Mouse (Mus musculus) embryonic facial prominence, embryonic 10.5 days (tissue): ENCODE measurements at regions not wholly inside any gene's neighbourhood (a gene's known extent, or its start where the extent isn't known, plus 50 kb on each side); places are given as distances from the start of the nearest gene placed in this dataset.

Experiments used
- DNase-seq: peaks from one replicate; pipeline ENCODE4 v3.0.0-alpha.2; 2017; ENCODE audit warnings: low spot score
- H3K27ac ChIP-seq: fragments of 300-500 bp; sonication (generic); replicated peaks from 2 replicates; pipeline ENCODE4 v1.5.1; 2016; ENCODE audit warnings: mild to moderate bottlenecking
- H3K27me3 ChIP-seq: fragments of 300-500 bp; sonication (generic); replicated peaks from 2 replicates; pipeline ENCODE4 v1.6.1; 2016; ENCODE audit warnings: low read depth, mild to moderate bottlenecking; ENCODE audit not compliant: poor library complexity, severe bottlenecking
- H3K36me3 ChIP-seq: fragments of 300-500 bp; sonication (generic); replicated peaks from 2 replicates; pipeline ENCODE4 v1.6.1; 2016; ENCODE audit warnings: mild to moderate bottlenecking, moderate library complexity
- H3K4me1 ChIP-seq: fragments of 300-500 bp; sonication (generic); 2 replicates; pipeline ENCODE4 v1.6.1; 2016
- H3K4me3 ChIP-seq: fragments of 300-500 bp; sonication (generic); 2 replicates; pipeline ENCODE4 v1.5.1; 2016; ENCODE audit warnings: mild to moderate bottlenecking, moderate library complexity
- H3K9me3 ChIP-seq: fragments of 300-500 bp; sonication (generic); 2 replicates; pipeline ENCODE4 v1.6.1; 2016; ENCODE audit warnings: mild to moderate bottlenecking
- WGBS: fragments of 180-500 bp; shearing (Covaris S2); methylation state at CpG from one replicate; pipeline ENCODE4 v1.1.7; 2016; 5-methylcytosine and 5-hydroxymethylcytosine counted together

- DNase-seq: no peak
- H3K4me3 ChIP-seq: no peak overlapping the region
- H3K4me1 ChIP-seq: peaks cover 23% of the 10 kb centered on the region
- WGBS: 84% methylated on average over 11 of the region's 11 CpGs
- H3K36me3 ChIP-seq: no peaks in the 10 kb centered on the region
- H3K27me3 ChIP-seq: peaks cover 10% of the 10 kb centered on the region; the same call in 1 of the 2 replicates
- H3K27ac ChIP-seq: no peak overlapping the region
- no peaks in the 10 kb centered on the region for H3K9me3 ChIP-seq
Measured at GRCm38 (mm10) chr10:60913456-60913900, 82.1 kb upstream of the Unc5b start.

GRCm38 (mm10) chr10:60904351-60904750, 73.0 kb upstream of the Unc5b start:
- no peak for DNase-seq
- no peaks in the 10 kb centered on the region for H3K36me3 ChIP-seq
- H3K4me1 ChIP-seq: no peaks in the 10 kb centered on the region
- H3K27me3 ChIP-seq: no peaks in the 10 kb centered on the region
- 84% methylated on average over 7 of the region's 7 CpGs for WGBS
- no peaks in the 10 kb centered on the region for H3K9me3 ChIP-seq
- no peak overlapping the region for H3K27ac ChIP-seq
- no peak overlapping the region for H3K4me3 ChIP-seq

- H3K27me3 ChIP-seq: no peaks in the 10 kb centered on the region
- 0 out of 2 replicates have a peak, but pooled peaks cover under 1% of the 10 kb centered on the region for H3K4me1 ChIP-seq
- H3K36me3 ChIP-seq: no peaks in the 10 kb centered on the region
- no peak overlapping the region for H3K4me3 ChIP-seq
- 84% methylated on average over 2 of the region's 2 CpGs for WGBS
- no peaks in the 10 kb centered on the region for H3K9me3 ChIP-seq
- H3K27ac ChIP-seq: no peak overlapping the region
- no peak for DNase-seq
Measured at GRCm38 (mm10) chr10:60900992-60901391, 69.6 kb upstream of the Unc5b start.

DNA sequence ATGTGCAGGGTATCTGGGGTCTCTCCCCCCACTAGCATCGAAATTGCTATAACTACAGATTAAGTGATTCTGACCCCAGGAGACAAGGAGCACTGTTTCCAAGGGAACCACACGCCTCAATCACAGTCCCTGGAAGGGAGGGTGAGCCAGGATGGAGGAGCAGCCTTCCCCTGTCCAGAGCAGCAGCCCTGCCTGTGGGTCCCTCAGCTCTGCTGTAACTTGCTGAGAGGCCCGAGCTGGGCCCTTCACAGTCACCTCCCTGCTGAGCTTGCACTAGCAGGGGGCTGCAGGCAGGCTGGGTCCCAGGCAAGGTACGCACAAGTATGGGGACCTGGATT, 62.4 kb upstream of the Unc5b start:
- peak; percentile 33 for DNase-seq
- no peaks in the 10 kb centered on the region for H3K9me3 ChIP-seq
- H3K4me3 ChIP-seq: no peak overlapping the region
- no peaks in the 10 kb centered on the region for H3K36me3 ChIP-seq
- peaks cover 39% of the 10 kb centered on the region for H3K4me1 ChIP-seq
- H3K27me3 ChIP-seq: 0 out of 2 replicates have a peak, but pooled peaks cover 8% of the 10 kb centered on the region
- H3K27ac ChIP-seq: 0 out of 2 replicates have a peak overlapping the region, but pooled peaks have one; percentile 40
- 37% methylated on average over 4 of the region's 4 CpGs for WGBS

DNA sequence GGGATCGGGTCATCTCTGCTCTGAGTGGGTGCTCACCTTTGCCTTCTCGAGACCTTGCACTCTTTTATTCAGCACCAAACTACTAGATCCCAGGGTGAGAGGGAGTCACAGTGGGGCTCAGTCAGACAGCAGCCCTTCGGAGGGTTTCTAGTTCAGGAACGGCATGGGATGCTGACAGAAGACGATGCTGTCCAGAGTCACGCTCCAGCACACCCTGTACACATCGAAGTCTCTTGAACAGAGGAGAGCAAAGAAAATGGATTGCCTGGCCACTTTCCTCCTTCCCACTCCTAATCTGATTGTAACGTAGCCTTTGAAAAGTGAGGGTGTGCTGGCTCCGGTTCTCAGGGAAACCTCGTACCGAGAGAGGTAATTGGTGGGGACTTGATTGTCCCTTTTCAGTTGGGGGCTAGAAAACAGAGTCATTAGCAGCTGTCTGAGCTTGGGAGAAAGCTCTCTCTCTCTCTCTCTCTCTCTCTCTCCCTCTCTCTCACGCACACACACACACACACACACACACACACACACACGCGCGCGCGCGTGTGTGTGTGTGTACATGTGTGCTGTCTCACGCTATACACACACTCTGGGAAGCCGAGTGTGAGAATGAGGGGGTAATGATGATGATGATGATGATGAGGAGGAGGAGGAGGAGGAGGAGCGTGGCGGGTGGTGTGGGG, 61.9 kb upstream of the Unc5b start:
- Histone ChIP-seq H3K27me3 (0 out of 2 replicates have a peak, but pooled peaks cover 8% of the 10 kb centered on the region), H3K4me1 (peaks cover 44% of the 10 kb centered on the region), H3K27ac (no peak overlapping the region), H3K36me3 (no peaks in the 10 kb centered on the region), H3K4me3 (no peak overlapping the region), H3K9me3 (no peaks in the 10 kb centered on the region)
- WGBS: 69% methylated on average over 22 of the region's 22 CpGs
- no peak for DNase-seq

DNA sequence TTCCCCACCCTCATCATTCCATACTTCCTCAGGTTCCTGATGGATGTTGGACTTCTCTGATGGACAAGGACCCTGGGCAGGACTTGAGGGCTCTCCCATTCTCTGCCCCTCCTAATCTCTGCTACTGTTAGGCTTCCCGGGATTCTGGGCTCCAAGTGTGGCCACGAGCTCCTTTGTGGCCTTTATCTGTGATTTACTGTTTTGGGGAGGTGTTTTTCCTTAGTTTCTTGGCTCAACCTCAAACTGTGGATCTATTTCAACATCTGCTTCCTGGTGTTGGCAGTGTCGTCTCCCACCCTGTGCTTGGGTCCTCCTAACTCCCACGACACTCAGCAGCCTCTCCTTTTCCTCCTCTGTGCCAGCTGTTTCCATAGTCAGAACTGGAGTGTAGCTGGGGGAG, 61.3 kb upstream of the Unc5b start:
- DNase-seq: no peak
- Histone ChIP-seq H3K27me3 (peaks cover 9% of the 10 kb centered on the region; the same call in 1 of the 2 replicates), H3K27ac (no peak overlapping the region), H3K4me1 (peaks cover 49% of the 10 kb centered on the region), H3K4me3 (no peak overlapping the region), H3K9me3 (no peaks in the 10 kb centered on the region), H3K36me3 (no peaks in the 10 kb centered on the region)
- WGBS: 56% methylated on average over 4 of the region's 4 CpGs

DNA sequence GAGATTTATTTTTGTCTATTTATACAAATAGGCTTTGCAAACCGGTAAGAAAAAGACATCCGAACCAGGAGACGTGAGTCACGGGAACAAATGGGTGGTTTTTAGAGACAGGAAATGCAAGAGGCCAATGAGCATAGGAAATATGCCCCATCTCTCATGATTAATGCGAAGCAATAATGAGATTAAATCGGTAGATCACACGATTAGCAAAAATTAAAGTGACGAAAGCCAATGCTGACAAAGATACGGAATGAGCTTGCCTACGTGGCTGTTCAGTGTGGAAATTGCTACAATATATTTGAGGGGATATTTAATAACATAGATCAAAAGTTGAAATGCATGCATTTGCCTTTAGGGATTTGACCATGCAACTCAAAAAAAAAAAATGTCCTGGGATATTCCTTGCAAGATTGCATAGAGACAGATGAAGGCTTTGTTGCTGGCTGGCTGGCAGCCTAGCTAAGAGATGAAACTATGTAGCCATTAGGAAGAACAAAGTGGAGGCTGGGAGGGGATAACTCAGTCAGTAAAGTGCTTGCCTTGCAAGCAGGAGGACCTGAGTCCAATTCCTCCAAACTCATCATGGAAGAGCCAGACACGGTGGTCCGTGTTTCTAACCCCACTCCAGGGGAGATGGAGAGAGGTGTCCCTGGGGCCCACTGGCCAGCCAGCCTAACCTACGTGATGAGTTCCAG, 60.2 kb upstream of the Unc5b start:
- Histone ChIP-seq H3K9me3 (no peaks in the 10 kb centered on the region), H3K4me3 (no peak overlapping the region), H3K36me3 (no peaks in the 10 kb centered on the region), H3K4me1 (peaks cover 54% of the 10 kb centered on the region), H3K27ac (no peak overlapping the region), H3K27me3 (peaks cover 20% of the 10 kb centered on the region)
- 90% methylated on average over 13 of the region's 13 CpGs for WGBS
- no peak for DNase-seq

- H3K27ac ChIP-seq: no peak overlapping the region
- no peaks in the 10 kb centered on the region for H3K9me3 ChIP-seq
- DNase-seq: no peak
- H3K4me3 ChIP-seq: no peak overlapping the region
- peaks cover 61% of the 10 kb centered on the region for H3K4me1 ChIP-seq
- no peaks in the 10 kb centered on the region for H3K36me3 ChIP-seq
- WGBS: 88% methylated on average over 13 of the region's 13 CpGs
- H3K27me3 ChIP-seq: peaks cover 23% of the 10 kb centered on the region
Measured at GRCm38 (mm10) chr10:60889792-60890191, 58.4 kb upstream of the Unc5b start.

GRCm38 (mm10) chr10:60888541-60888940, 57.2 kb upstream of the Unc5b start:
- no peaks in the 10 kb centered on the region for H3K9me3 ChIP-seq
- no peak overlapping the region for H3K4me3 ChIP-seq
- no peaks in the 10 kb centered on the region for H3K36me3 ChIP-seq
- peaks cover 48% of the 10 kb centered on the region for H3K4me1 ChIP-seq
- H3K27me3 ChIP-seq: peaks cover 25% of the 10 kb centered on the region
- WGBS: 61% methylated on average over 7 of the region's 7 CpGs
- H3K27ac ChIP-seq: no peak overlapping the region
- DNase-seq: no peak

GRCm38 (mm10) chr10:60885348-60886275, 54.2 kb upstream of the Unc5b start:
- H3K27ac ChIP-seq: peak overlapping the region; percentile 70
- H3K4me3 ChIP-seq: peak overlapping the region; percentile 48
- no peaks in the 10 kb centered on the region for H3K9me3 ChIP-seq
- peaks cover 28% of the 10 kb centered on the region for H3K27me3 ChIP-seq
- no peaks in the 10 kb centered on the region for H3K36me3 ChIP-seq
- peaks cover 35% of the 10 kb centered on the region for H3K4me1 ChIP-seq
- 26% methylated on average over 25 of the region's 25 CpGs for WGBS
- peak; percentile 79 for DNase-seq

DNA sequence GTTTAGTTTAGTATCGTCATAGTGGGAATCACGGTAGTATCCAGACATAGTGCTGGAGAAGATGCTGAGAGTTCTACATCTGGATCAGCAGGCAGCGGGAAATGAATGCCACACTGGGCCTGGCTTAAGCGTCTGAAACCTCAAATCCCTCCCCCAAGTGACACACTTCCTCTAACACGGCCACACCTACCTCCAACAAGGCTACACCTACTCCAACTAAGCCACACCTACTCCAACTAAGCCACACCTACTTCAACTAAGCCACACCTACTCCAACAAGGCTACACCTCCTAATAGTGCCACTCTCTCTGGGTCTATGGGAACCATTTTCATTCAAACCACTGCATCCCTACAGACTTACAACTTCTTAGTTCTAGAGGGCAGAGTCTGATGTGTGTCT, 53.4 kb upstream of the Unc5b start:
- no peak for DNase-seq
- Histone ChIP-seq H3K4me3 (no peak overlapping the region), H3K27ac (no peak overlapping the region), H3K27me3 (peaks cover 28% of the 10 kb centered on the region), H3K4me1 (peaks cover 35% of the 10 kb centered on the region), H3K36me3 (no peaks in the 10 kb centered on the region), H3K9me3 (no peaks in the 10 kb centered on the region)
- 94% methylated on average over 5 of the region's 5 CpGs for WGBS
